Mouse (Mus musculus) embryo, embryonic 11.5 days (tissue): Measurements from ENCODE around the gene Pcdh17.

Experiments
- DNase-seq: peaks from one replicate; pipeline ENCODE4 v3.0.0-alpha.2; 2012; ENCODE audit warnings: low read depth, low spot score

The Pcdh17 gene

DNA sequence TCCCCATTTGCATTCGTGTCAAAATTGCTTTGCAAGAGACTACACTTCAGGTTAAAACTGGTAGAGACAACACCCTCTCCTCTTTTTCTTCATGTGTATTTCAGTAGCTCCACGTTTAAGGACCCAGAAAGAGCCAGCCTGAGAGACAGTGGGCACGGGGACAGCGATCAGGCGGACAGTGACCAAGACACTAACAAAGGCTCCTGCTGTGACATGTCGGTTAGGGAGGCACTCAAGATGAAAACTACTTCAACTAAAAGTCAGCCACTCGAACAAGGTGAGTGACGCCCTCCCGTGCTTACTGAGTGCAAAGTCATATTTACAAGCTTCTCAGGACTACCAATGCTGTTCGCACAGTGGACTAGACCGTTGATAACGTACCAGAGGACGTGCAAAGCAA, 34.0 kb downstream of the Pcdh17 start:
- no peak for DNase-seq

DNA sequence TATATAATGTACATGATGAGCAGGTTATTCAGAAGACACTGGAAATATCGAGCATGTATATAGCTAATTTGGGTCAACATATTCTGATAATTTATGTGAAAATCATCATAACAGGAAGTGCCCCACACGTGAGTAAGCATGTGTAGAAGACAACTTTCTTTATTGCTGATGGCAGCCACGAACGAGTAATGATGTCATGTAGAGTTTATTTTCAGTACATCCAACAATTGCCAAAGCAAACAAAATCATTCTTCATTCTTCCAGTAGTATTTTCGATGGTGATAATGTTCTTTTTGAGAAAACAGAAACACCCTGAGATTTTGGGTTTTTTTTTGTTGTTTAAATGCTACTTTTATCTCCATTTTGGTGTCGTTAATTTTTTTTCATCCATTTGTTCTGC, 37.2 kb downstream of the Pcdh17 start:
- DNase-seq: no peak

DNA sequence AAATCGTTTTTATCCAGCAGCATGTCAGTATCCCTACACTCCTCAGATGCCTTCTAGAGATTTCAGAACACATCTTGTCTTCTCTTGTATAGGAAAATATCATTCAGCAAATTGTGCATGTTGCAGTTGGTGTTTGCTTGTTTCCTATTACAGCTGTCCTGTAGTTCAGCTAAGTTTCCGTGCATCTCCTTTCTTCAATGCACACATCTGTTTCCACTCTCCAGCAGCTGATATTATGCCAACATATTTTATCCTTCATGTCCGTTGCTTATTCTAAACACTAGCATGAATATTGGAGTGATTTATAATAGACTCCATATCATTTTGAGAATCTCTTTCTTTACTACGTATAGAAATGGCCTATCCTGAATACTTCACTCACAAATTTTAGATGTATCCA, 41.0 kb downstream of the Pcdh17 start:
- DNase-seq: no peak

DNA sequence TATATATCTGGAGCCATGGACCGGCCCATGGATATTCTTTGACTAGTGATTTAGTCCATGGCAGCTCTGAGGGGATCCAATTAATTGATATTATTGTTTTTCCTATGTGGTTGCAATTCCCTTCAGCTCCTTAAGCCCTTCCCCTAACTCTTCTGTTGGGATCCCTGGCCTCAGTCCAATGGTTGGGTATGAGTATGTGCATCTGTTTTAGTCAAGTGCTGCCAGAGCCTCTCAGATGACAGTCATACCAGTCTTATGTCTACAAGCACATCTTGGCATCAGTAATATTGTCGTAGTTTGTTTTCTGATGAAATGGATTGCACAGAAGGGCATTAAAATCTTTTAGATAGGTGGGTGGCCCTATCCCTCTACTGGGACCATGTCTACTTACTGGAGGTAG, 67.6 kb downstream of the Pcdh17 start:
- DNase-seq: no peak

DNA sequence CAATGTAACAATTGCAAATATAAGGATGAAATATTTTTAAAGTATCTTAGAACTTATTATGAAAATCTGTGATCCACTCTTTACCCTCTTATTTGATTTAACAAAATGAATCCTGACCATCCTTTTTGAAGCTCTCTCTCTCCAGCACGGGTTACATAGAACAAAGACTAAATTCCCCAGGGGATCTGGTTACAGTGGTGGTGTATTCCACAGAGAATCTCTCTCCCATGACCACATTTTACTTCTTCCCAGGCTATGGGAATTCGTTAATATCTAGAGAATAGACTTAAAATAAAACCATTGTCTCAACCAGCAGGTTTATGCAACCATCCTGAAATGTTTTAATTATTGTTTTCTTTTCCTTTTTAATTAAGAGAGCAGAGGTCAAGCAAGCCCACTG, 89.0 kb downstream of the Pcdh17 start:
- no peak for DNase-seq

DNA sequence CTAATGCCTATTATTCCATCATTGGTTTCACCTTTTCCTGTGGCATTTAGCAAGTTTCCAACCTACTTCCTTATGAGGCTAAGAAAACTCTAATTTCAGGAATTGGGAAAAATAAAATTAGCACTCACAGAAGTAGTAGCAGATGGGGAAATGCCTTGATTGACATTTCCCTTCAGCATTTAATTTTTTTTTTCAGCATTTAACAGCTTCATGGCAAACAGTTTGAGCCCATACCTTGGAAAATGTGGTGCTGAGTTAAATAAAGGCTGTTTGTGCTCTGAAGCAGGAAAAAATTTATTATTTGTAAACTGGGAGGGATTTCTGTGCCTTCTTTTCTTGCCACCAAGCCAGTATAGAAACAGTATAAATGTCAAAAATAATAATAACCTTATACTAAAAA, 91.9 kb downstream of the Pcdh17 start:
- no peak for DNase-seq

DNA sequence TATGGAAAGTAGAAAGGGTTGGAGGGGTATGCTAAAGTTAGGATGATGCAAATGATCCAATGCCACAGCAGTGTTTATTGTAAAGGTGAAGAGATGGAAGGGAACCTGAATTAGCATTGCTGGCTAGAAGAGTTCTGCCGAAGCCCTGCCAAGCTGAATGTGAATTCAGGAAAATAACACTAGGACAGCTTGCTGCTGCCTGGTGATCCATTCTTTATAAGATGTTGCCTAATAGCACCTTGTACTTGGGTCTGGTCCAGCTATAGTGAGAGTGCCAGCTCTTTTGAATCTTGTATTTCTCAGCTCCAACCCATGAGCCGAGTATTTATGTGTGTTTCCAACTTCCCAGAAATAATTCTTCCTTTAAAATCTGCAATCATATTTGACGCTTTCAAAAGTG, 98.5 kb downstream of the Pcdh17 start:
- DNase-seq: no peak

DNA sequence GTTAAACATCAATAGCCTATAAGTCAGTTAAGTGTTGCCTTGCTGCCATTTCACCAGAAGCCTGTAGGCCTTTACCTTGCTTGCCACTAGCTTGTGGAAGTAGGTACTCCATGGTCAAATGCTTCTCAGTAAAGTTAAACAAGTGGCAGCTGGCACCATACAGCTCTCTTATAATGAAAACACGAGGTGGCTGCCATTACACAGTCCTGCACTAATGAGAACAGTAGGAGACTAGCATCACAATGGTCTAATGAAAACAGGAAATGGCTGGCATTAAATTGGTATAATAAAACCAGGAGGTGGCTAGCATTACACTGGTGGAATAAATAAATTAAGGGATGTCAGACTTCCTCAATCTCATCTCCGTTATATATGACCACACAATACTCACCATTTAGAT, 102.6 kb downstream of the Pcdh17 start:
- DNase-seq: no peak

DNA sequence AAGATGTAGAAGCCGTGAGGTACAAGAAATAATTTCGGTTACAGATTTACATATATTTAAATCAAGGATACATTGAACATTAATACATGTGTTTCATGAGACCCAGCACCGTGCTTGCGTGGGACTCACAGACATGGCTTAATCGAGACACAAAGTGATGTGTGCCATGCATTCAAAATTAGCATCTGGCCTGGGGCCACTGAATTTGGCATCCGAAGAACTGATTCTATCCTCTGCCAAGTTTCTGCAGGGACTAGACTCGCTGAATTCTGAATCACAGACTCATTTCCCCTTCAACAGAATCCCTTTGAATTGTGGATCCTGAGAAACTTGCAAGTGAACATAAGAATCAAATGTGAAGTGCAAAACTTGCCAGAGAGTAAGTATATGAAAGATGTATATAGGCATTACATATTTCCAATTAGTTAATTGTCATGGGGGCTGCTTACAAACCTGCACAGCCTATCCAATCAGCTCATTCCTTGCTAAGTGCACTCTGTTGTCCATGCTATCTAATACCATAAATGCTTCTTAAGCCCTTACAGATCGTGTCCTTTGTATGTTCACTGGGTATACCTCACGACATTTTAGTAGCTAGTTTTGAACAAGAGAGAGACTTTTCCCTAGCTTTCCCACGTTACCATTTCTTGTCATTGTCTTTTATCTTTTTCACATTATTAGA, 104.3 kb downstream of the Pcdh17 start:
- no peak for DNase-seq

DNA sequence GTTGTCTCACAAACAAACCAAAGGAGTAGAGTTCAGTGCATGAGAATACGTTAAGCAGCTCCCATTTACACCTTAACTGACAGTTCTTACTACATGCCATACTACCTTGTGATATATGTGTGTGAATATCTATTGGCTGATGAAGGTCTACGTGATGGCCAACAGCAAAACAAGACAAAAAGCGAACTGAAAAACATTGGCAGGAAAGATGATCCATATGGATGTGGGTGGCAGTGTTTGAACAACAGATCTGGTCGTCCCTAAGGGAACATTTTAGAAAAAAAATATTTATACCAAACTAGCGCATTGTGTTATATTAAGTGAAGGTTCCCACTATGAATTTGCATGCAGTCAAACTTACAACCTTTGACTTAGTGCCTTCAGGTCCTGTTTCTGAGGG, 108.2 kb downstream of the Pcdh17 start:
- no peak for DNase-seq

DNA sequence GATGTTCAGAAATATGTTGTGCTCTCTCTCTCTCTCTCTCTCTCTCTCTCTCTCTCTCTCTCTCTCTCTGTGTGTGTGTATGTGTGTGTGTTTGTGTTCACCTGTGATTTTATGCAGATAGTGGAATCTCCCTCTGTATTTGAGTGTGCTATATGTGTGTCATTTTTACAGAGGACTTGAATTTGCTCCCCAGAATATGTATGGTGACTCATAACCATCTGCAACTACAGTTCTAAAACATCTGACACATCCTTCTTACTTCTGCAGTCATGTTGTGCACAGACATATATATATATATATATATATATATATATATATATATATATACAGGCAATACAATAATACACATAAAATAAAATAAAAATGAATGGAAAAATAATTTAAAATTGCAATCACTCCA, 127.7 kb downstream of the Pcdh17 start:
- DNase-seq: no peak
